Mouse (Mus musculus): ENCODE data around the gene Get4. TPM values are rescaled to one million over a fixed set of nuclear protein-coding genes. Genes with fewer than 3 reads are reported as not detected.

The Get4 gene
- polyA plus RNA-seq, 1 experiment from 2014 or later = 122 TPM

DNA sequence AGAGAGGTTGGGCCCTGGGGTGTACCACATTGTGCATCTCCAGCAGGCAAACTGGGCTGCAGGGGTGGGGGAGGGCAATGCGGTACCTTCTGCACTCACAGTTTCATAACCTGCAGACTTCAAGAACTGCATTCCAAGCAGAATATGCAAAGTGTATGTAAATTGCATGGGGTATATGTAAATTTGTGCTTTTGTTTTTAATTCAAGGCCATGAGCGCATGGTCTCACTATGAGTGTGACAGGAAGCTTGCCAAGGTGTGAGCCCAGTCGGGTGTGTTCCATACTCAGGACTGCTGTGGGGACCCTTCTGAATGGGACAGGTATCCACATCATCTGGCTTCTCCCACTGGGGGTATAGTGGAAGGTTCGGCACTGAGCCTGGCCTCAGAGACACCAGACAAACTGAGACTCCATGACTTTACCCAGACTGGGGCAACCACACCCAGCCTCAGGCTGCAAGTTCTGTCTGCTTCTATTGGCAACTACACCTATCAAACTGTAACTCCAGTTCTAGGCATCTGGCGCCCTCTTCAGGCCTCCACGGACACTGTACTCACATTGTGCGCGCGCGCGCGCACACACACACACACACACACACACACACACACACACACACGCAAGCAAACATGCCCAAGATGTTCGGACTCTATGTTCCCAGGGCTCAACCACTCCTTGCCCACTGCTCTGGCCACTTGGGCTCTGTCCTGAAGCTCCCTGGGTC is 31.5 kb downstream of the Get4 start:
- ATAC-seq = no peak
- Histone ChIP-seq H3K4me1 (ENCODE audit: control insufficient read depth, insufficient read depth, low read length) (no peaks in the 10 kb centered on the region), H3K4me3 (ENCODE audit: low read depth, low read length) (no peak overlapping the region), H3K36me3 (ENCODE audit: control insufficient read depth, insufficient read depth, low read length) (no peaks in the 10 kb centered on the region; the same call in 1 of the 2 replicates), H3K9me3 (replicated peaks; ENCODE audit: control insufficient read depth, low read length, poor library complexity, severe bottlenecking) (no peaks in the 10 kb centered on the region), H3K27me3 (ENCODE audit: control insufficient read depth, insufficient read depth, low read depth, low read length) (no peaks in the 10 kb centered on the region), H3K9ac (ENCODE audit: low read depth, low read length) (no peak overlapping the region), H3K27ac (ENCODE audit: low read length) (no peak overlapping the region), H3K4me2 (ENCODE audit: low read length) (no peak overlapping the region)
- WGBS = 98% methylated on average over 14 of the region's 14 CpGs

DNA sequence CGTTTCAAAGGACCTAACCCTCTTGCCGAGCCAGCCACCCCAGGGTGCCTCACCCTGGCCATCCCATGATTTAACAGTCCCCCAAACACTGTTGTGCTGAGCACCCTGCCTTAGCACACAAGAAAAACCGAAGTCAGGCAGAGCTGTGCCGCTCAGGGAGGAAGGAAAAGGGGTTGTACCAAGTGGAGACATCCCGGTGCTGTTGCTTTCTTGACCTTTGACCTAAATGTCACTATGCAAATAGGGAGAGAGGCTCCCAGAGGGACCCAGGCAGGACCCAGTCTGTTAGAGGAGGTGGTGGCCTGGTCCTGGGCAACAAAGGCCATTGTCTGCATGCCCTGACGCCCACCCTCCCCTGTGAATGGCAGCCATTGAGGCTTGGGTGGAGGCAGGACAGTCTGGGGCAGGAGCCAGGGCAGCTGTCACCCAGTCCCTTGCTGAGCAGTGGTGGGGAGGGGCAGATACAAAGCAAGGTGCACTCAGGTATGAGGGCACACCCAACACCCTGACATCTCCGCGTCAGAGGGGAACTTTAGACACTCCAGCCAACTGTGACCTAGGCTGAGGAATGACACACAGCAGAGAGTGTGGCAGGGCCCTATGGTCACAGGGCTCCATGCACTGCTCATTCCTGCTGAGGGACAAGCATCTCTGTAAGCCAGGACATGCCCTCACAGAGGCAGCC is 33.4 kb downstream of the Get4 start:
- Histone ChIP-seq H3K27ac (ENCODE audit: low read length) (no peak overlapping the region), H3K9ac (ENCODE audit: low read depth, low read length) (no peak overlapping the region), H3K9me3 (replicated peaks; ENCODE audit: control insufficient read depth, low read length, poor library complexity, severe bottlenecking) (no peaks in the 10 kb centered on the region), H3K4me1 (ENCODE audit: control insufficient read depth, insufficient read depth, low read length) (no peaks in the 10 kb centered on the region), H3K4me3 (ENCODE audit: low read depth, low read length) (no peak overlapping the region), H3K36me3 (ENCODE audit: control insufficient read depth, insufficient read depth, low read length) (peaks cover 2% of the 10 kb centered on the region; the same call in 1 of the 2 replicates), H3K4me2 (ENCODE audit: low read length) (no peak overlapping the region), H3K27me3 (ENCODE audit: control insufficient read depth, insufficient read depth, low read depth, low read length) (no peaks in the 10 kb centered on the region)
- WGBS = 56% methylated on average over 8 of the region's 8 CpGs
- ATAC-seq = no peak

DNA sequence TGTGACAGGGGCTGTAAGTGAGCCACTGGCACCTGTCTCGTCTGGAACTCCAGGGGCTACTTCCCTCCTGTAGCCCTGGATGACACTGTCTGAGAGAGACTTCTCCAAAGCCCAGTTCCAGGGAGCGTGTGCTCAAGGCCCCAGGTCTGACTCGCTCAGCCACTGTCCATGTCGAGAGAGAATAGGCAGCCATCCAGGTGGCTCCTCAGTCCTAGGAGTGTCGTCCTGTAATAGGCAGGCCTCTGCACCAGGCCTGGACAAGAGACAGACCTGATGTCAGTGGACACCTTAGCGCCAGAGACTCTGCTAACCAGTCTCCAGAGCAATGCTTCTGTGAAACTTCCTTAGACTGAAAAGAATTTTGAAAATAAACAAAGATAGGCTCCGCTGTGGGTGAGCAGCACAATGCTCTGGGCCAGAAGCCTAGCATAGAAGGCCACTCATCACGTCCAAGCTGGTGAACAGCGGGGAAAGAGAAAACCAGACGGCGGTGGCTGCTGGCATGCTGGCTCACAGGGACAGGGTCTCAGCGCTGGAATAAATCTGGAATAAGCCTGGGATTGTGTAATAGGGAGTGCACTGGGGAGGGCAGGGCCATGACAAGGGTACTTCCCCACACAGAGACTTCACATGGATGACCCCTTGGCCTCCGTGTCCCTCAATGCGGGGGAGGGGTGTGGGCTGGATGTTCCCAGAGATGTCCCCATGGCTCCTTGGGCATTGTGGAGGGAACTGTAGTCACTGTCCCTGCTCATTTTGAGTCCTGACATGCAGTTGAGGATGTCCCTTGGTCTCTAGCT is 34.2 kb downstream of the Get4 start:
- H3K36me3 ChIP-seq (ENCODE audit: control insufficient read depth, insufficient read depth, low read length) = peaks cover 2% of the 10 kb centered on the region; the same call in 1 of the 2 replicates
- H3K4me3 ChIP-seq (ENCODE audit: low read depth, low read length) = no peak overlapping the region
- no peaks in the 10 kb centered on the region for H3K9me3 ChIP-seq (replicated peaks; ENCODE audit: control insufficient read depth, low read length, poor library complexity, severe bottlenecking)
- 76% methylated on average over 14 of the region's 14 CpGs for WGBS
- H3K4me2 ChIP-seq (ENCODE audit: low read length) = no peak overlapping the region
- H3K9ac ChIP-seq (ENCODE audit: low read depth, low read length) = no peak overlapping the region
- no peak overlapping the region for H3K27ac ChIP-seq (ENCODE audit: low read length)
- no peaks in the 10 kb centered on the region for H3K4me1 ChIP-seq (ENCODE audit: control insufficient read depth, insufficient read depth, low read length)
- H3K27me3 ChIP-seq (ENCODE audit: control insufficient read depth, insufficient read depth, low read depth, low read length) = no peaks in the 10 kb centered on the region
- ATAC-seq = no peak; the same call in 1 of the 2 replicates

DNA sequence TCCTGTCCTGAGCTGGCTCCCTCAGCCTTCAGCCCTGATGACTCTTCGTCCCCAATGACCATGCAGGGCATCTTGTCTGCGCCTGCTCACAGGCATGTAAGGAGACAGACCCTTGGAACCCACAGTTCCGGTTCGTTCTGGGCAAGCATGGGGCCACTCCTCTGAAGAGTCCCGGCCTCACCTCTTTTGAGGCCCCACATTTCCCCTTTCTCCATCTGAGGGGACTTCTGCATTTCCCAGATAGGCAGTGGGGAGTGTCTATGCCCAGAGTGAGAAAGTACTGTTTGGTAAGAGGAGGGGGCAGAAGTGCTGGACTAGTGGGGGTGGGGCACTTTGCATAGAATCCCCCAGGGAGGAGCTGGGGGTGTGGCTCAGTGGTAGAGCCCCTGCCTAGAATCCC is 35.0 kb downstream of the Get4 start:
- Histone ChIP-seq H3K4me3 (ENCODE audit: low read depth, low read length) (no peak overlapping the region), H3K36me3 (ENCODE audit: control insufficient read depth, insufficient read depth, low read length) (peaks cover 5% of the 10 kb centered on the region; the same call in 1 of the 2 replicates), H3K9ac (ENCODE audit: low read depth, low read length) (no peak overlapping the region), H3K27ac (ENCODE audit: low read length) (no peak overlapping the region), H3K4me2 (ENCODE audit: low read length) (no peak overlapping the region), H3K27me3 (ENCODE audit: control insufficient read depth, insufficient read depth, low read depth, low read length) (no peaks in the 10 kb centered on the region), H3K9me3 (replicated peaks; ENCODE audit: control insufficient read depth, low read length, poor library complexity, severe bottlenecking) (no peaks in the 10 kb centered on the region), H3K4me1 (ENCODE audit: control insufficient read depth, insufficient read depth, low read length) (no peaks in the 10 kb centered on the region)
- 91% methylated on average over 5 of the region's 5 CpGs for WGBS
- ATAC-seq = no peak

DNA sequence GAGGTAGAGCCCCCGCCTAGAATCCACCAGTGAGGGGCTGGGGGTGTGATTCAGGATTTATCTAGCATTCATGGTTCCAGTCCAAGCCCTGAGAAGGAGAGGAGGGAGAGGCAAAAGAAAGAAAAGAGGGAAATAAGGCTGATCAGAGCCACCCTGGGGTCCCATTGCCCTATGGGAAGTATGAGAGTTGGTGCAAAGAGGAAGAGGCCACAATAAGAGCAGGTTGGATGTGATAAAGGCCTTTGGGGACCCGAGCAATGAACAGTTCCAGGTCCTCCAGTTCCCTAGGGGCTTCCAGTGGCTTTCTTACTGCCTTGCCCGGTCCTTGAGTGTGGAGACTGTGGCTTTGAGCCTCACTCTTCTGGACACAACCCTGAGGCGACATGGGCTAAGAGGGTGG is 35.7 kb downstream of the Get4 start:
- Histone ChIP-seq H3K4me2 (ENCODE audit: low read length) (no peak overlapping the region), H3K4me3 (ENCODE audit: low read depth, low read length) (no peak overlapping the region), H3K36me3 (ENCODE audit: control insufficient read depth, insufficient read depth, low read length) (peaks cover 8% of the 10 kb centered on the region; the same call in 1 of the 2 replicates), H3K27ac (ENCODE audit: low read length) (no peak overlapping the region), H3K4me1 (ENCODE audit: control insufficient read depth, insufficient read depth, low read length) (no peaks in the 10 kb centered on the region), H3K27me3 (ENCODE audit: control insufficient read depth, insufficient read depth, low read depth, low read length) (no peaks in the 10 kb centered on the region), H3K9me3 (replicated peaks; ENCODE audit: control insufficient read depth, low read length, poor library complexity, severe bottlenecking) (no peaks in the 10 kb centered on the region), H3K9ac (ENCODE audit: low read depth, low read length) (no peak overlapping the region)
- ATAC-seq = no peak
- 81% methylated on average over 4 of the region's 4 CpGs for WGBS

DNA sequence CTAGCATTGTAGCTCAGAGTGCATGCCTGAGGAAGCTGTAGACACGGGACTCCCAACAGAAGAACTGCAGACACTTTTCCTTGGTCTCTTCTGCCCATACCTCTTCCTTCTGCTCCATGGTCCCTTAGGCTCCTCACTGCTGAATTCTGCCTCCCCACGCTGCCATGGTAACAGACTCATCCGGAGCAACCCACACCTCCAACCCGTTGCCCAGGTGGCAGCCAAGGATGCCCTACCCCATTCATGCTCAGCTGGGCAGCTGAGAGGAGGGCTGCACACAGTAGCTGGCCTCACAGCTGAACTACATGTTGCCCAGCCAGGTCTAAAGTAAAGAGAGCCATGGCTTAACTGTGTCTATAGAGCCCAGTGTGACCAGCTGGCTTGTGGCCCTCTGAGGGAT is 36.5 kb downstream of the Get4 start:
- Histone ChIP-seq H3K9ac (ENCODE audit: low read depth, low read length) (no peak overlapping the region), H3K4me1 (ENCODE audit: control insufficient read depth, insufficient read depth, low read length) (no peaks in the 10 kb centered on the region), H3K27ac (ENCODE audit: low read length) (no peak overlapping the region), H3K27me3 (ENCODE audit: control insufficient read depth, insufficient read depth, low read depth, low read length) (no peaks in the 10 kb centered on the region), H3K4me2 (ENCODE audit: low read length) (no peak overlapping the region), H3K9me3 (replicated peaks; ENCODE audit: control insufficient read depth, low read length, poor library complexity, severe bottlenecking) (no peaks in the 10 kb centered on the region), H3K36me3 (ENCODE audit: control insufficient read depth, insufficient read depth, low read length) (peaks cover 8% of the 10 kb centered on the region; the same call in 1 of the 2 replicates), H3K4me3 (ENCODE audit: low read depth, low read length) (no peak overlapping the region)
- no peak for ATAC-seq
- 83% methylated on average over 4 of the region's 4 CpGs for WGBS

DNA sequence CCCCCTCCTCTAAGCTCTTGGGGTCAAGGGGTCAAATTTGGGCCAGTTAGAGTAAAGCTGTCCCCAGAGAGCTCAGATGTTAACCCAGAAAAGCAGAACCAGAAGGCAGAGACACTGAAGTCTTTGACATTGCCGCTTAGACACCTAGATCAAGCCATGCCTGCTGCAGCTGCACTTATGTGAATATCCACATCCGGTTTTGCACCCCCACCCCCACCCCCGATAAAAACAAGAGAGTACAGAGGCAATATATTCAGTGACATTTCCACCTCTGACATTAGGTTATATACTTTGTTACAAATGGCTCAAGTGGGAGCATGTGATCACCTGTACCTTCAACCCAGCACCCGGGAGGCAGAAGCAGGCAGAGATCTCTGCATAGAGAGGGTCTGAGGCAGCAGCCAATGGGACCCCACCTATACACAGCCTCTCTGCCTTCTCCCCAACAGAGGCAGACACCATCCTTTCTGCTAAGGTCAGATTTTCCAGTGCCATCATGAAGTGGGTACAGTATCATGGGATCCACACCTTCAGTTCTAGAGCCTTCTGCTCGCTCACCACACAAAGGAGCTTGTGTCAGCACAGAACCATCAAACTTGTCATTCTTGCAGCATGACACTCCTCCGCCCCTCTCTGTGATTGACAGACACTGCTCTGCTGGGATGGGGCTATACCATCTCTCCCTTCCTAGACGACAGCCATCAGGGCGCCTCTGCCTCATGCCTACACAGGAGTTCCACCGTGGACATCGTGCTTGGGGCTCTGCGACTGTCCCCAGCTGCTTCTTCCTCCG is 38.5 kb downstream of the Get4 start:
- Histone ChIP-seq H3K4me1 (ENCODE audit: control insufficient read depth, insufficient read depth, low read length) (no peaks in the 10 kb centered on the region), H3K9ac (ENCODE audit: low read depth, low read length) (no peak overlapping the region), H3K27ac (ENCODE audit: low read length) (no peak overlapping the region), H3K4me2 (ENCODE audit: low read length) (no peak overlapping the region), H3K27me3 (ENCODE audit: control insufficient read depth, insufficient read depth, low read depth, low read length) (no peaks in the 10 kb centered on the region), H3K9me3 (replicated peaks; ENCODE audit: control insufficient read depth, low read length, poor library complexity, severe bottlenecking) (no peaks in the 10 kb centered on the region), H3K36me3 (ENCODE audit: control insufficient read depth, insufficient read depth, low read length) (peaks cover 8% of the 10 kb centered on the region; the same call in 1 of the 2 replicates), H3K4me3 (ENCODE audit: low read depth, low read length) (no peak overlapping the region)
- WGBS = 88% methylated on average over 12 of the region's 12 CpGs
- ATAC-seq = no peak

DNA sequence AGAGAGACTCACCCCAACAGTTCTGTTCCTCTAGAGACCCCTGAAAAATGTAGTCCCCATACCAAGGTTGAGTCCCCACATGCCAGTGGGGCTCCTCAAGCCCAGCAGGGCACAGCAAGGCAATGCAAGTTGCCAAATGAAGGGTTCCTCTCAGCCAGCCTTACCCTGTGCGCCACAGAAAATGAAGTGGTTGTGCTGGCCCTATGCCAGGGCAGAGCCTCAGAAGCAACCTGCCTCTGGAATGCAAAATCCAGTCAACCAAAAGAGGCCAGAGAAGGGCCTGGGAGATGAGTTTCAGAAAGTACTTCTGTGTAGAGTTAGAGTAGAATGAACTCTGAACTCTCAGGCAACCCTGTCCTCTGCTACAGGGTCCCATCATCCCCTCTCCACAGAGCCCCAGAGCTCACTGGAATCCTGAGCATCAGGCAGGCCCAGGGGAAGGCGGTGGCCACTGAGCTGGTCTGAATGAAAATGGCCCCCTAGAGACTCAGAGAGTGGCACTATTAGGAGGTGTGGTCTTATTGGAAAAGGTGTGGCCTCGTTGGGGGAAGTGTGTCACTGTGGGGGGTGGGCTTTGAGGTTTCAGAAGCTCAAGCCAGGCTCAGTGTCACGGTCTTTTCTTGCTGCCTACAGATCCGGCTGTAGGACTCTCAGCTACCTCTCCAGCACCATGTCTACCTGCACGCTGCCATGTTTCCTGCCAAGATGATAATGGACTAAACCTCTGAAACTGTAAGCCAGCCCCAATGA is 39.9 kb downstream of the Get4 start:
- Histone ChIP-seq H3K4me2 (ENCODE audit: low read length) (no peak overlapping the region), H3K27me3 (ENCODE audit: control insufficient read depth, insufficient read depth, low read depth, low read length) (no peaks in the 10 kb centered on the region), H3K36me3 (ENCODE audit: control insufficient read depth, insufficient read depth, low read length) (peaks cover 8% of the 10 kb centered on the region; the same call in 1 of the 2 replicates), H3K9ac (ENCODE audit: low read depth, low read length) (no peak overlapping the region), H3K27ac (ENCODE audit: low read length) (no peak overlapping the region), H3K4me1 (ENCODE audit: control insufficient read depth, insufficient read depth, low read length) (no peaks in the 10 kb centered on the region), H3K9me3 (replicated peaks; ENCODE audit: control insufficient read depth, low read length, poor library complexity, severe bottlenecking) (no peaks in the 10 kb centered on the region), H3K4me3 (ENCODE audit: low read depth, low read length) (no peak overlapping the region)
- no peak for ATAC-seq
- WGBS = 69% methylated on average over 6 of the region's 6 CpGs

Data from midbrain, embryonic 16.5 days (tissue).